Mouse (Mus musculus): Measurements from ENCODE around the gene Gm20388.

- TF ChIP-seq CTCF (conservative IDR thresholded peaks at IDR 0.05; ENCODE audit: insufficient read depth, insufficient read length, low read depth, low read length) (no peak), POLR2A (IDR thresholded peaks at IDR 0.05; ENCODE audit: low read depth, low read length) (no peak)
Observed at GRCm38 (mm10) chr8:123064809-123065213, 3154.2 kb downstream of the Gm20388 start.

Data from kidney, adult 2 months (tissue).